Mouse (Mus musculus): Measurements from ENCODE around the gene Pitpnm2. TPM values are rescaled to one million over a fixed set of nuclear protein-coding genes. Genes with fewer than 3 reads are reported as not detected.

Pitpnm2 gene
- polyA plus RNA-seq, 1 experiment from 2014 or later, result 7.3 TPM

- Histone ChIP-seq H3K27me3 (ENCODE audit: control insufficient read depth, insufficient read depth, low read length) (no peaks in the 10 kb centered on the region), H3K4me3 (ENCODE audit: low read length) (no peak overlapping the region), H3K36me3 (ENCODE audit: control insufficient read depth, insufficient read depth) (peaks cover 5% of the 10 kb centered on the region; the same call in 1 of the 2 replicates), H3K4me2 (ENCODE audit: low read depth, low read length) (no peak overlapping the region), H3K27ac (ENCODE audit: low read length) (peak overlapping the region; percentile 86), H3K9me3 (replicated peaks; ENCODE audit: control insufficient read depth, low read length) (no peaks in the 10 kb centered on the region), H3K4me1 (ENCODE audit: control insufficient read depth, insufficient read depth, low read length) (peaks cover 87% of the 10 kb centered on the region), H3K9ac (ENCODE audit: low read length) (peak overlapping the region; percentile 55)
- ATAC-seq (replicated peaks; ENCODE audit: extremely low read depth, insufficient read depth, low FRiP score), result no peak
- WGBS, result 56% methylated on average over 2 of the region's 2 CpGs
Measured at GRCm38 (mm10) chr5:124211669-124212068, 37.9 kb downstream of the Pitpnm2 start.

DNA sequence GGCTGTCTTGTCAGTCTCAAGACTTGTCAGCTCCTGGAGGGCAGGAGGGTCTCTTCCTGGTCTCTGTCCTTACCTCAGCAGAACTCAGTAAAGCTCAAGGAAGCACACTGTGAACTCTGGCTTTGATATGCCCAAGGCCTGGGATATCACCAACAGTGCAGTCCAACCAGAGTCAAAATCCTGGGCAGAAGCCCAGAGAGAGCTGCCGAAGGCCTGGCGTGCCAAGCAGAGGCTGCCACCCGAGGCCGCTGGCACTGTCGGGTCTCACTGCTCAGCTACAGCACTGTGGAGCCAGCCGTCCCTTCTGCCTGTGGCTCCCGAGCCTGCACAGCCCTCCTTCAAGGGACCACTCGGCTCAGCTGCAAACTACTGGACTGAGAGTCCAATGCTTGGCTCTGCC is 38.3 kb downstream of the Pitpnm2 start:
- no peak for ATAC-seq (replicated peaks; ENCODE audit: extremely low read depth, insufficient read depth, low FRiP score)
- Histone ChIP-seq H3K4me3 (ENCODE audit: low read length) (no peak overlapping the region), H3K36me3 (ENCODE audit: control insufficient read depth, insufficient read depth) (peaks cover 5% of the 10 kb centered on the region; the same call in 1 of the 2 replicates), H3K4me1 (ENCODE audit: control insufficient read depth, insufficient read depth, low read length) (peaks cover 85% of the 10 kb centered on the region), H3K4me2 (ENCODE audit: low read depth, low read length) (no peak overlapping the region), H3K9me3 (replicated peaks; ENCODE audit: control insufficient read depth, low read length) (no peaks in the 10 kb centered on the region), H3K9ac (ENCODE audit: low read length) (peak overlapping the region; percentile 55), H3K27ac (ENCODE audit: low read length) (peak overlapping the region; percentile 86), H3K27me3 (ENCODE audit: control insufficient read depth, insufficient read depth, low read length) (no peaks in the 10 kb centered on the region)
- WGBS, result 54% methylated on average over 8 of the region's 8 CpGs

DNA sequence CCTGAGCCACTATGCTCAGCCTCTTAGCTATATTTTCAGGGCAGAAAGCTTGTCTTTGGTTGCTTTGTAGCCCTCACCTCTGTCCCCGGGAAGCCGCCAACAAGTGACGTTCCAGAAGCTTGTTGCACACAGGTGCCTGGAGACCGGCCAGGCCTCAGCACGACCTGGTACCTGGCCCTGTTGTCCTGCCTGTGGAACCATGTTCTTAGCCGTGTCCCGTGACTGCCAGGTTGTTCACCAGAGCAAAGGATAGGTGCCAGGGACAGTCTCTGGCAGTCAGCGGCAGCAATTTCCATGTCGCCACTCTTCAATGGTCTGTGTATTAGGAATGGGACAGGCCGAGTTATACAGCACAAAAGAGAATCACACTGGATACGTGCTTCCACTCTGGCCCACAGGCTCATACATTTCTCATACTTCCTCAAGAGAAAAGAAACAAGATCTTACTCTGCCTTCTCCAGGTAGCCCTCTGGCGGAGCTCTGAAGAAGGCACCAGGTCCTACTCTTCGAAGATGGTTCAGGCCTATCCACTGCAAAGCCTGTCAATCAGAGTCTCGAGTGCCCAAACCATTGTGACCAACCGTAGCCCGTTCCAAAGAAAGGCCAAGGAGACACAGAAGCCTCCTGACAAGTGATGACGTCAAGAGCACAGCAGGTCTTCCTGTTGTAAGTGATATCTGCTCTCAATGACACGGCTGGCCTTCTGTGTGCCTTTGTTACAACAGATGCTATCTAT is 39.1 kb downstream of the Pitpnm2 start:
- Histone ChIP-seq H3K4me3 (ENCODE audit: low read length) (no peak overlapping the region), H3K9me3 (replicated peaks; ENCODE audit: control insufficient read depth, low read length) (no peaks in the 10 kb centered on the region), H3K9ac (ENCODE audit: low read length) (peak overlapping the region; percentile 57), H3K27ac (ENCODE audit: low read length) (peak overlapping the region; percentile 86), H3K36me3 (ENCODE audit: control insufficient read depth, insufficient read depth) (peaks cover 4% of the 10 kb centered on the region; the same call in 1 of the 2 replicates), H3K4me2 (ENCODE audit: low read depth, low read length) (no peak overlapping the region), H3K4me1 (ENCODE audit: control insufficient read depth, insufficient read depth, low read length) (peaks cover 86% of the 10 kb centered on the region), H3K27me3 (ENCODE audit: control insufficient read depth, insufficient read depth, low read length) (no peaks in the 10 kb centered on the region)
- WGBS, result 56% methylated on average over 18 of the region's 18 CpGs
- ATAC-seq (replicated peaks; ENCODE audit: extremely low read depth, insufficient read depth, low FRiP score), result no peak

- peak overlapping the region; percentile 86 for H3K27ac ChIP-seq (ENCODE audit: low read length)
Measured at GRCm38 (mm10) chr5:124209850-124210249, 39.7 kb downstream of the Pitpnm2 start.

GRCm38 (mm10) chr5:124208030-124208429 is 41.5 kb downstream of the Pitpnm2 start:
- peak overlapping the region; percentile 64 for H3K9ac ChIP-seq (ENCODE audit: low read length)
- peaks cover 84% of the 10 kb centered on the region for H3K4me1 ChIP-seq (ENCODE audit: control insufficient read depth, insufficient read depth, low read length)
- H3K4me3 ChIP-seq (ENCODE audit: low read length), result no peak overlapping the region
- H3K27me3 ChIP-seq (ENCODE audit: control insufficient read depth, insufficient read depth, low read length), result no peaks in the 10 kb centered on the region
- peak overlapping the region; percentile 92 for H3K27ac ChIP-seq (ENCODE audit: low read length)
- WGBS, result 57% methylated on average over 8 of the region's 8 CpGs
- no peaks in the 10 kb centered on the region for H3K36me3 ChIP-seq (ENCODE audit: control insufficient read depth, insufficient read depth)
- ATAC-seq (replicated peaks; ENCODE audit: extremely low read depth, insufficient read depth, low FRiP score), result no peak
- H3K9me3 ChIP-seq (replicated peaks; ENCODE audit: control insufficient read depth, low read length), result no peaks in the 10 kb centered on the region
- no peak overlapping the region for H3K4me2 ChIP-seq (ENCODE audit: low read depth, low read length)

More at GRCm38 (mm10) chr5:124209850-124210249, 39.7 kb downstream of the Pitpnm2 start:
- Histone ChIP-seq H3K9me3 (replicated peaks; ENCODE audit: control insufficient read depth, low read length) (no peaks in the 10 kb centered on the region), H3K27me3 (ENCODE audit: control insufficient read depth, insufficient read depth, low read length) (no peaks in the 10 kb centered on the region), H3K9ac (ENCODE audit: low read length) (peak overlapping the region; percentile 57), H3K4me2 (ENCODE audit: low read depth, low read length) (no peak overlapping the region), H3K36me3 (ENCODE audit: control insufficient read depth, insufficient read depth) (no peaks in the 10 kb centered on the region; the same call in 1 of the 2 replicates), H3K4me1 (ENCODE audit: control insufficient read depth, insufficient read depth, low read length) (peaks cover 87% of the 10 kb centered on the region), H3K4me3 (ENCODE audit: low read length) (no peak overlapping the region)
- no peak for ATAC-seq (replicated peaks; ENCODE audit: extremely low read depth, insufficient read depth, low FRiP score)
- whole genome bisulfite sequencing, result 35% methylated on average over 6 of the region's 6 CpGs

GRCm38 (mm10) chr5:124206481-124207038 is 43.0 kb downstream of the Pitpnm2 start:
- Histone ChIP-seq H3K4me3 (ENCODE audit: low read length) (no peak overlapping the region), H3K9ac (ENCODE audit: low read length) (peak overlapping the region; percentile 64), H3K36me3 (ENCODE audit: control insufficient read depth, insufficient read depth) (no peaks in the 10 kb centered on the region), H3K9me3 (replicated peaks; ENCODE audit: control insufficient read depth, low read length) (no peaks in the 10 kb centered on the region), H3K27me3 (ENCODE audit: control insufficient read depth, insufficient read depth, low read length) (no peaks in the 10 kb centered on the region), H3K4me2 (ENCODE audit: low read depth, low read length) (peak overlapping the region; percentile 26; the same call in 1 of the 2 replicates), H3K4me1 (ENCODE audit: control insufficient read depth, insufficient read depth, low read length) (peaks cover 89% of the 10 kb centered on the region), H3K27ac (ENCODE audit: low read length) (peak overlapping the region; percentile 92)
- ATAC-seq (replicated peaks; ENCODE audit: extremely low read depth, insufficient read depth, low FRiP score), result peak; percentile 77
- WGBS, result 17% methylated on average over 13 of the region's 13 CpGs

DNA sequence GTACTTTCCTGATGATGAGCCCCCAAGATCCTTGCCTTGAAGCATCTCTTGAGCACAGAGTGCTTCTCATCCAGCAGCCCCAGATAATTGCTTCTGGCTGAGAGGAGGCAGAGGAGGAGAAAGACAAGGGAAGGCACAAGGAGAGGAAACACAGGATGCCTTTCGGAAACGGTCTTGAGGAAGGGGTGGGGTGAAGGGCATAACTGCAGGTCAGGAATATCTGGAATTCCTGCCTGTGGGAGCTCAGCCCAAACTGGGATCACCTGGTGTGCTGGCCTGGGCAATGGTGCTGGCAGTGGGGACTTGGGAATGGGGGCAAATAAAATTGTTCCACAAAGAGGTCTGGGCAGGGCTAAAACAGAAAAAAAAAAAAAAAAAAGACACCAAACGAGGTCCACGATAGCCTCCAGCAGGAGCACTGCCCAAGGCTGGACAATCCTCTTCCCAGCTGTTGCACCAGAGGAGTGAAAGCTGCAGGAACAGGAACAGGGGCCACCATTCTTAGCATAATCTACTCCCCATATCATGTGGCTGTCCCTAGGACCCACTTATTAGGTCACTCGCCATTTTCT is 43.7 kb downstream of the Pitpnm2 start:
- Histone ChIP-seq H3K36me3 (ENCODE audit: control insufficient read depth, insufficient read depth) (no peaks in the 10 kb centered on the region), H3K27ac (ENCODE audit: low read length) (peak overlapping the region; percentile 92), H3K9ac (ENCODE audit: low read length) (peak overlapping the region; percentile 49), H3K9me3 (replicated peaks; ENCODE audit: control insufficient read depth, low read length) (no peaks in the 10 kb centered on the region), H3K4me1 (ENCODE audit: control insufficient read depth, insufficient read depth, low read length) (peaks cover 88% of the 10 kb centered on the region), H3K4me3 (ENCODE audit: low read length) (no peak overlapping the region), H3K27me3 (ENCODE audit: control insufficient read depth, insufficient read depth, low read length) (no peaks in the 10 kb centered on the region), H3K4me2 (ENCODE audit: low read depth, low read length) (peak overlapping the region; percentile 5; the same call in 1 of the 2 replicates)
- 28% methylated on average over 4 of the region's 5 CpGs for WGBS
- ATAC-seq (replicated peaks; ENCODE audit: extremely low read depth, insufficient read depth, low FRiP score), result no peak

GRCm38 (mm10) chr5:124205211-124205610 is 44.3 kb downstream of the Pitpnm2 start:
- no peak overlapping the region for H3K4me2 ChIP-seq (ENCODE audit: low read depth, low read length)
- no peaks in the 10 kb centered on the region for H3K9me3 ChIP-seq (replicated peaks; ENCODE audit: control insufficient read depth, low read length)
- no peak for ATAC-seq (replicated peaks; ENCODE audit: extremely low read depth, insufficient read depth, low FRiP score)
- H3K36me3 ChIP-seq (ENCODE audit: control insufficient read depth, insufficient read depth), result no peaks in the 10 kb centered on the region
- no peaks in the 10 kb centered on the region for H3K27me3 ChIP-seq (ENCODE audit: control insufficient read depth, insufficient read depth, low read length)
- H3K9ac ChIP-seq (ENCODE audit: low read length), result peak overlapping the region; percentile 49
- 74% methylated on average over 9 of the region's 9 CpGs for WGBS
- H3K4me1 ChIP-seq (ENCODE audit: control insufficient read depth, insufficient read depth, low read length), result peaks cover 88% of the 10 kb centered on the region
- peak overlapping the region; percentile 92 for H3K27ac ChIP-seq (ENCODE audit: low read length)
- H3K4me3 ChIP-seq (ENCODE audit: low read length), result no peak overlapping the region

All from heart, embryonic 16.5 days (tissue).